Mouse (Mus musculus) limb, embryonic 10.5 days (tissue): Measurements from ENCODE around the gene Adamts16. TPM values are rescaled to one million over a fixed set of nuclear protein-coding genes. Genes with fewer than 3 reads are reported as not detected.

ENCODE experiments used
- DNase-seq: peaks from one replicate; pipeline ENCODE4 v3.0.0-alpha.2; 2017; ENCODE audit warnings: low spot score
- H3K27ac ChIP-seq: fragments of 300-500 bp; sonication (generic); 2 replicates; pipeline ENCODE4 v1.5.1; 2016; ENCODE audit warnings: mild to moderate bottlenecking
- H3K27me3 ChIP-seq: fragments of 300-500 bp; sonication (generic); 2 replicates; pipeline ENCODE4 v1.6.1; 2016; ENCODE audit warnings: low read depth, mild to moderate bottlenecking; ENCODE audit not compliant: poor library complexity, severe bottlenecking
- H3K36me3 ChIP-seq: fragments of 300-500 bp; sonication (generic); 2 replicates; pipeline ENCODE4 v1.6.1; 2016; ENCODE audit warnings: mild to moderate bottlenecking, moderate library complexity
- H3K4me1 ChIP-seq: fragments of 300-500 bp; sonication (generic); 2 replicates; pipeline ENCODE4 v1.6.1; 2016
- H3K4me3 ChIP-seq: fragments of 300-500 bp; sonication (generic); 2 replicates; pipeline ENCODE4 v1.5.1; 2016; ENCODE audit warnings: mild to moderate bottlenecking, moderate library complexity
- H3K9me3 ChIP-seq: fragments of 300-500 bp; sonication (generic); replicated peaks from 2 replicates; pipeline ENCODE4 v1.6.1; 2016; ENCODE audit warnings: mild to moderate bottlenecking
- WGBS: fragments of 180-500 bp; shearing (Covaris S2); methylation state at CpG from one replicate; pipeline ENCODE4 v1.1.7; 2016; 5-methylcytosine and 5-hydroxymethylcytosine counted together
- polyA plus RNA-seq: library from polyadenylated mRNA; unstranded; fragments of >200 nt; fragmentation: Nextera tagmentation; extraction: Ambion mirVana; gene quantifications from 2 replicates; pipeline ENCODE4 v1.2.1, GENCODE M21; 2016

Gene Adamts16
- polyA plus RNA-seq, 1 experiment from 2014 or later: 1.5 TPM

- no peak for DNase-seq
- no peaks in the 10 kb centered on the region for H3K9me3 ChIP-seq
- H3K4me3 ChIP-seq: no peak overlapping the region
- H3K27ac ChIP-seq: no peak overlapping the region
- H3K36me3 ChIP-seq: no peaks in the 10 kb centered on the region
- 69% methylated on average over 8 of the region's 8 CpGs for WGBS
- no peaks in the 10 kb centered on the region for H3K27me3 ChIP-seq
- no peaks in the 10 kb centered on the region for H3K4me1 ChIP-seq
Measured at GRCm38 (mm10) chr13:70823757-70824156, 17.9 kb downstream of the Adamts16 start.

- H3K27me3 ChIP-seq: no peaks in the 10 kb centered on the region
- no peak overlapping the region for H3K4me3 ChIP-seq
- DNase-seq: no peak
- H3K36me3 ChIP-seq: no peaks in the 10 kb centered on the region
- H3K4me1 ChIP-seq: no peaks in the 10 kb centered on the region
- H3K27ac ChIP-seq: no peak overlapping the region
- H3K9me3 ChIP-seq: no peaks in the 10 kb centered on the region
- WGBS: 84% methylated on average over 5 of the region's 5 CpGs
Measured at GRCm38 (mm10) chr13:70818982-70819381, 22.6 kb downstream of the Adamts16 start.

- 60% methylated on average over 3 of the region's 3 CpGs for WGBS
- H3K9me3 ChIP-seq: no peaks in the 10 kb centered on the region
- no peak overlapping the region for H3K27ac ChIP-seq
- no peaks in the 10 kb centered on the region for H3K4me1 ChIP-seq
- no peaks in the 10 kb centered on the region for H3K36me3 ChIP-seq
- no peak overlapping the region for H3K4me3 ChIP-seq
- H3K27me3 ChIP-seq: no peaks in the 10 kb centered on the region
- no peak for DNase-seq
Measured at GRCm38 (mm10) chr13:70814423-70814822, 27.2 kb downstream of the Adamts16 start.

DNA sequence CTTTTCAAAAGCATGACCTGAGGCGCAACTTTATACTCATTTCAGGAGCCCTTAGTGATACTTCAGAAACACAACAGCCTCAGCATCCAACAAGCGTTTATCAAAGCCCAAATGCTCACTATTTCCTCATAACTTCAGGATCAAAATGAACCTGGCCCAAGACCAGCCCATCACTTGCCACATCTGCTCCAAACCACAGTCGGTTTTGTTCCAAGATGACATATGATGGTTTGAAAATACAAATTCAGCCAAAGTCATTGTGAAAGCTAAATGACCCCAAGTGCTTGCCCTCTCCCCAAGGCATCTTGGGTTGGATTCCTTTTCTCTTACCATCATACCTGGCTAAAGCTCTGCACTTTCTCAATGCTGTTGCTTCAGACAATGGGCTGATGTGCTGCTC, 36.1 kb downstream of the Adamts16 start:
- H3K9me3 ChIP-seq: no peaks in the 10 kb centered on the region

GRCm38 (mm10) chr13:70802849-70803248, 38.8 kb downstream of the Adamts16 start:
- H3K27ac ChIP-seq: no peak overlapping the region
- 85% methylated on average over 1 of the region's 1 CpGs for WGBS

More for the DNA sequence above, 36.1 kb downstream of the Adamts16 start:
- no peak for DNase-seq
- Histone ChIP-seq H3K27ac (no peak overlapping the region), H3K4me3 (no peak overlapping the region), H3K36me3 (no peaks in the 10 kb centered on the region), H3K4me1 (no peaks in the 10 kb centered on the region), H3K27me3 (no peaks in the 10 kb centered on the region)
- 89% methylated on average over 3 of the region's 3 CpGs for whole genome bisulfite sequencing

GRCm38 (mm10) chr13:70799322-70799721, 42.3 kb downstream of the Adamts16 start:
- no peaks in the 10 kb centered on the region for H3K36me3 ChIP-seq
- DNase-seq: no peak
- 76% methylated on average over 3 of the region's 3 CpGs for WGBS
- no peaks in the 10 kb centered on the region for H3K9me3 ChIP-seq
- no peak overlapping the region for H3K4me3 ChIP-seq
- H3K4me1 ChIP-seq: peaks cover 2% of the 10 kb centered on the region
- H3K27ac ChIP-seq: no peak overlapping the region
- no peaks in the 10 kb centered on the region for H3K27me3 ChIP-seq

More at GRCm38 (mm10) chr13:70802849-70803248, 38.8 kb downstream of the Adamts16 start:
- H3K36me3 ChIP-seq: no peaks in the 10 kb centered on the region
- H3K4me3 ChIP-seq: no peak overlapping the region
- H3K9me3 ChIP-seq: no peaks in the 10 kb centered on the region
- no peaks in the 10 kb centered on the region for H3K4me1 ChIP-seq
- no peak for DNase-seq
- no peaks in the 10 kb centered on the region for H3K27me3 ChIP-seq

DNA sequence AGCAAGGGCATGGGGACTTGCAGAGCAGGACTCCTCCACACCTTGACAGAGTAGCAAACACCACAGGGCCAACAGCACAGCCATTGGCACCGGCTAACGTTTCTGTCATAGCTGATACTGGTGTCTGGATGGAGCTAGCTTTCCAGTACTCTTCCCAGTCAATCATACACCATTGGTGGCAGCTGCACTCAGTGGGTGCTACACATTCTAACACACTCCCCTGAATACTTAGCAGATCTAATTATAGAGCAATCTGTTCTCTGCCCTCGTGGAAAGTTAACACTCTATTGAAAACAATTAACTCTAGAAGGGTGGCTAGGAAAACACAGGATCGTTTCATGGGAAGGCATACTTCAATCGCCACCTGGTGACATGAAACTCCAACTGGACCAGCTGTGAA, 43.2 kb downstream of the Adamts16 start:
- Histone ChIP-seq H3K36me3 (no peaks in the 10 kb centered on the region), H3K9me3 (no peaks in the 10 kb centered on the region), H3K27me3 (no peaks in the 10 kb centered on the region), H3K4me1 (peaks cover 6% of the 10 kb centered on the region), H3K4me3 (no peak overlapping the region), H3K27ac (no peak overlapping the region)
- no peak for DNase-seq
- WGBS: 81% methylated on average over 5 of the region's 5 CpGs

- DNase-seq: no peak
- peak overlapping the region; percentile 19; the same call in 1 of the 2 replicates for H3K27ac ChIP-seq
Measured at GRCm38 (mm10) chr13:70794074-70794572, 47.5 kb downstream of the Adamts16 start.

DNA sequence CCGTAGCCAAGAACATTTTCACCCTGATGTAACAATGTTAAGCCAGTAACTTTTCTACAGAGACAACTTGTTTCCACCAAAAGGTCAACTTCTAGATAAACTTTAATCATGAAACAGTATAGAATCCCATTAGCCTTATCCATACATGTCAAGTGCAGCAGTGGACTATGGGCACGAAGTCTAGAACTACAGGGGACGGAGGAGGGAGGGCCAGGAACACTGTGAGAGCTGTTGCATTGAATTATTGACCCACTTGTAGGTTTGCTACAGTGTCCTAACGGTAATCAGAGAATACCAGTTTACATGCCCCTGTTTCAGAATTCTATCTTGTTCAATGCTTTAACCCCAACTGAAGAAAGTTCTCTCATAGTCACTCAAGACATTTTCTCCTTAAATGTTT, 48.0 kb downstream of the Adamts16 start:
- Histone ChIP-seq H3K27ac (no peak overlapping the region), H3K4me1 (peaks cover 6% of the 10 kb centered on the region), H3K27me3 (no peaks in the 10 kb centered on the region), H3K4me3 (no peak overlapping the region), H3K36me3 (no peaks in the 10 kb centered on the region), H3K9me3 (no peaks in the 10 kb centered on the region)
- WGBS: 79% methylated on average over 4 of the region's 4 CpGs
- DNase-seq: no peak

More at GRCm38 (mm10) chr13:70794074-70794572, 47.5 kb downstream of the Adamts16 start:
- Histone ChIP-seq H3K4me1 (peaks cover 6% of the 10 kb centered on the region), H3K36me3 (no peaks in the 10 kb centered on the region), H3K27me3 (no peaks in the 10 kb centered on the region), H3K9me3 (no peaks in the 10 kb centered on the region), H3K4me3 (no peak overlapping the region)
- WGBS: 67% methylated on average over 8 of the region's 8 CpGs

GRCm38 (mm10) chr13:70792950-70793349, 48.7 kb downstream of the Adamts16 start:
- 93% methylated on average over 7 of the region's 7 CpGs for WGBS
- no peak for DNase-seq

GRCm38 (mm10) chr13:70789806-70790205, 51.8 kb downstream of the Adamts16 start:
- Histone ChIP-seq H3K4me1 (peaks cover 6% of the 10 kb centered on the region), H3K4me3 (no peak overlapping the region), H3K27me3 (no peaks in the 10 kb centered on the region), H3K9me3 (no peaks in the 10 kb centered on the region), H3K36me3 (no peaks in the 10 kb centered on the region), H3K27ac (no peak overlapping the region)
- 77% methylated on average over 1 of the region's 1 CpGs for WGBS
- no peak for DNase-seq

More at GRCm38 (mm10) chr13:70792950-70793349, 48.7 kb downstream of the Adamts16 start:
- no peaks in the 10 kb centered on the region for H3K9me3 ChIP-seq
- H3K27me3 ChIP-seq: no peaks in the 10 kb centered on the region
- peaks cover 6% of the 10 kb centered on the region for H3K4me1 ChIP-seq
- no peaks in the 10 kb centered on the region for H3K36me3 ChIP-seq
- no peak overlapping the region for H3K4me3 ChIP-seq
- no peak overlapping the region for H3K27ac ChIP-seq

- DNase-seq: no peak
- H3K9me3 ChIP-seq: no peaks in the 10 kb centered on the region
- H3K27me3 ChIP-seq: no peaks in the 10 kb centered on the region
- 79% methylated on average over 1 of the region's 1 CpGs for WGBS
- peaks cover under 1% of the 10 kb centered on the region; the same call in 1 of the 2 replicates for H3K4me1 ChIP-seq
- no peak overlapping the region for H3K4me3 ChIP-seq
- H3K36me3 ChIP-seq: no peaks in the 10 kb centered on the region
- H3K27ac ChIP-seq: no peak overlapping the region
Measured at GRCm38 (mm10) chr13:70789022-70789421, 52.6 kb downstream of the Adamts16 start.

- no peaks in the 10 kb centered on the region for H3K36me3 ChIP-seq
- no peak for DNase-seq
- WGBS: 84% methylated on average over 2 of the region's 2 CpGs
Measured at GRCm38 (mm10) chr13:70785078-70785477, 56.5 kb downstream of the Adamts16 start.

GRCm38 (mm10) chr13:70784126-70784525, 57.5 kb downstream of the Adamts16 start:
- WGBS: 79% methylated on average over 5 of the region's 5 CpGs
- Histone ChIP-seq H3K27me3 (no peaks in the 10 kb centered on the region), H3K4me1 (peaks cover 15% of the 10 kb centered on the region), H3K36me3 (no peaks in the 10 kb centered on the region), H3K9me3 (no peaks in the 10 kb centered on the region), H3K27ac (no peak overlapping the region), H3K4me3 (no peak overlapping the region)
- no peak for DNase-seq

More at GRCm38 (mm10) chr13:70785078-70785477, 56.5 kb downstream of the Adamts16 start:
- H3K27ac ChIP-seq: no peak overlapping the region
- H3K4me3 ChIP-seq: no peak overlapping the region
- H3K4me1 ChIP-seq: peaks cover 6% of the 10 kb centered on the region
- H3K9me3 ChIP-seq: no peaks in the 10 kb centered on the region
- no peaks in the 10 kb centered on the region for H3K27me3 ChIP-seq
